Mouse (Mus musculus) cortical plate, adult 2 months (tissue): ENCODE measurements around the gene Commd4. TPM values are rescaled to one million over a fixed set of nuclear protein-coding genes. Genes with fewer than 3 reads are reported as not detected.

Experiments used
- H3K27ac ChIP-seq: fragments of 200-500 bp; 2 replicates; pipeline ENCODE4 v1.5.1; 2012; ENCODE audit warnings: low read length, control low read depth, inconsistent platforms; ENCODE audit not compliant: insufficient read depth
- H3K4me1 ChIP-seq: fragments of 200-500 bp; 2 replicates; pipeline ENCODE4 v1.6.1; 2011; ENCODE audit warnings: low read length; ENCODE audit not compliant: control insufficient read depth, insufficient read depth
- H3K4me3 ChIP-seq: fragments of 200-500 bp; 2 replicates; pipeline ENCODE4 v1.5.1; 2011; ENCODE audit warnings: mild to moderate bottlenecking, low read length, control low read depth; ENCODE audit not compliant: insufficient read depth
- CTCF ChIP-seq: fragments of 200-500 bp; IDR thresholded peaks from 2 replicates; pipeline ENCODE4 v1.5.1; 2011; ENCODE audit warnings: mild to moderate bottlenecking, control low read depth, low read length; ENCODE audit not compliant: insufficient read depth; ENCODE audit errors: extremely low read depth
- POLR2A ChIP-seq: fragments of 200-500 bp; IDR thresholded peaks from 2 replicates; pipeline ENCODE4 v1.6.1; 2011; ENCODE audit warnings: mild to moderate bottlenecking, low read length, control low read depth; ENCODE audit not compliant: insufficient read depth; ENCODE audit errors: extremely low read depth
- polyA plus RNA-seq: library from polyadenylated mRNA; depleted of rRNA; stranded (reverse); fragments of >200 nt; gene quantifications from 2 replicates; pipeline ENCODE4 v1.2.3, GENCODE M21; 2012; rRNA removed

Gene Commd4
- polyA plus RNA-seq, 1 experiment, result 186 TPM

DNA sequence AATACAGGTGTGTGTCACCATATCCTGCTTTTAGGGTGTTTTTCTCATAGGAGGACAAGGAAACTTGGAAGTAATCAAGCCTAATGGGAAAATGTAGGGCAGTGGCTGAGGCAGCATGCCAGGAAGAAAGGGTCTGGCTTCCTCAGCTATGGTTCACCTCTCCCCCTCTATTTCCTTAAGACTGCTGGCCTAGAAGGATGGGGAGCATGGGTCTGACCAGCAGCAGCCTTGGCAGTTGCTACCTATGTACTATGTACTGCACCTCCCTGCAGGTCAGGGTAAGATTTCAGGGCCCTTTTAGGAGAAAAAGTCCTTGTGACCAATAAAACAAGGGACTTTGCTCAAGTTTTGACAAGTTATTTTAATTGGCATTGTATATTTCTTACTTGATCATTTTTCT is 28.5 kb downstream of the Commd4 start:
- Histone ChIP-seq H3K4me3 (peak overlapping the region; percentile 73; the same call in 1 of the 2 replicates), H3K4me1 (no peaks in the 10 kb centered on the region), H3K27ac (no peak overlapping the region)
- TF ChIP-seq CTCF (no peak), POLR2A (no peak)

DNA sequence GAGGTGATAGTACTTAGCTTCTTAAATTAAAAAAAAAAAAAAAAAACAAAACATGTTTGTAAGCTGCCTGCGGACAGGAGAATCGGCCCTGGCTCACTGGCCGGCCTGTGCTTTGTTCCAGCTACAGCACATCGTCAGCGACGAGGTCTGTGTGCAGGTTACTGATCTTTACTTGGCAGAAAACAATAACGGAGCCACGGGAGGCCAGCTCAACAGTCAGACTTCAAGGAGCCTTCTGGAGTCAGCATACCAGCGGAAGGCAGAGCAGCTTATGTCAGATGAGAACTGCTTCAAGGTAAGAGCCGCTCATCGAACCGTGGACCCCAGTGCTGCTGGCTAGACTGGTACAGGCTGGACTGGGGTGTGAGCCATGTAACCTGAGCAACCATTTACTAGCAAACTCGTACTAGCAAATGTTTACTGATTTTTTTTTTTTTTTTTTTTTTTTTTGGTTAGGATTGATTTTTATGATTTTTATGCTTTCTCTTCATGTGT is 40.8 kb downstream of the Commd4 start:
- Histone ChIP-seq H3K27ac (no peak overlapping the region), H3K4me1 (no peaks in the 10 kb centered on the region), H3K4me3 (no peak overlapping the region)
- no peak for TF ChIP-seq CTCF
- TF ChIP-seq POLR2A, result no peak

Other genes with a start within 250 kb of the Commd4 start
- gene Snx33, start 230.0 kb downstream of the Commd4 start, polyA plus RNA-seq, result 6.4 and 7.4 TPM in 2 replicates
- gene Imp3, start 220.9 kb downstream of the Commd4 start, polyA plus RNA-seq, result 84.9 and 86.0 TPM in 2 replicates
- gene Snupn, start 207.5 kb downstream of the Commd4 start, polyA plus RNA-seq, result 15.7 and 16.0 TPM in 2 replicates
- 23.9 TPM in 2 replicates for gene Ptpn9, start 163.4 kb downstream of the Commd4 start, polyA plus RNA-seq
- gene Sin3a, start 86.3 kb downstream of the Commd4 start, polyA plus RNA-seq, result 25.1 and 27.8 TPM in 2 replicates
- gene Man2c1, start 27.6 kb downstream of the Commd4 start, polyA plus RNA-seq, result 234 and 251 TPM in 2 replicates
- 15.3 and 16.7 TPM in 2 replicates for gene Neil1, start 10.0 kb downstream of the Commd4 start, polyA plus RNA-seq
- gene Trcg1, start 78.2 kb upstream of the Commd4 start, polyA plus RNA-seq, result not detected in 2 replicates
- gene 1700017B05Rik, start 104.3 kb upstream of the Commd4 start, polyA plus RNA-seq, result 4.1 and 4.7 TPM in 2 replicates